Mouse (Mus musculus) fat pad, adult 2 months (tissue): ENCODE results near the gene Map2.

ENCODE experiments used
- DNase-seq: peaks from one replicate; pipeline ENCODE4 v3.0.0-alpha.2; 2011; ENCODE audit warnings: low read depth, low spot score; ENCODE audit errors: extremely low read depth

Gene Map2

DNA sequence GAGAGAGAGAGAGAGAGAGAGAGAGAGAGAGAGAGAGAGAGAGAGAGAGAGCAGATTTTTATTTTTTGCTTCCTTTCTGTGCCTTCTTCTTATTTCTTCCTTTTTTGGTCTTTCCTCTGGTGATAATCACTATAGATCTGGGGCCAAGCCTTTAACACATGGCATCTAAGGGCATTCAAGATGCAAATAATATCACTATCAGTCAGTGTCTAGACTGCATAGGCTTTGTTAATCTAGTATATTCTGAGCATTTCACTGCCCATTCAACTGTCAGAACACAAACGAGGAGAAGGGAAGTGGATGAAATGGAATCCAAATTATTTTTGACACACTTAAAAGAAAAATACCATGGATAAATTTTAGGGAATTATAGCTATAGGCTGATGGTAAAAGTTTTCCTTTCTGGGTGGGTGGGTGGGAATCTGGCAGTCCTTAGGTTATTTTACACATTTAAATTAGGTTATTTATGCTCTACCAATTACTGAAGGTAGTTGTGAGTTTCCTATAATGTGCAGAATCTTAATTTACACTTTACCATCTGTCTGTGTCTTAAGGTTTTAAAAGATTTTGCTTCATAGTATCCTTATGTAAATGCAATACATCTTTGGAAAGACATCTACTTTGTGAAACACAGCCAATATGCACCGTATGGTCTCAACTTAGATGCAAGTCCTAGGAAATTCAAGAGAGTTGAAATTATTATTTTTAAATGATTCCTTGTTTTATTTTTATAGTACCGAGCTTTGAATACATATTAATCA lies 117.2 kb downstream of the Map2 start:
- DNase-seq = no peak

DNA sequence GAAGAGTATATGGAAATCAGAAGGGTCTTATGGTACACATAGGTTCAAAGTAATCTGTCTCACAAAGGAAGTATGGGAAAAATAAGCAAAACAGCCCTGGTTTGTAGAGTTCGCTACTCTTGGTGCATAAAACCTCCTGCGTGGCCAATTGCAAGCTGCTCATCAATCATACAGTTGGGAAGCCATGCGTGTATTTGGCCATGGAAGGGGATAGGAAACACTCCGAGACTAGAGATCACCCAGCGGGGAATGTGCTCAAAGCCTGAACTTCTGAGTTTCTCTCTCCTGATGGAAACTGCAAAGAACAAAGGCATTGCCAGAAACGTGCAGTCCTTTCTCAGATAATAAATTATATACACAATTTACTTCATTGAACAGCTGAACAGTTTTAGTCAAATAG lies 124.3 kb downstream of the Map2 start:
- no peak for DNase-seq

- DNase-seq = no peak
Observed at GRCm38 (mm10) chr1:66320378-66321135, 145.5 kb downstream of the Map2 start.

DNA sequence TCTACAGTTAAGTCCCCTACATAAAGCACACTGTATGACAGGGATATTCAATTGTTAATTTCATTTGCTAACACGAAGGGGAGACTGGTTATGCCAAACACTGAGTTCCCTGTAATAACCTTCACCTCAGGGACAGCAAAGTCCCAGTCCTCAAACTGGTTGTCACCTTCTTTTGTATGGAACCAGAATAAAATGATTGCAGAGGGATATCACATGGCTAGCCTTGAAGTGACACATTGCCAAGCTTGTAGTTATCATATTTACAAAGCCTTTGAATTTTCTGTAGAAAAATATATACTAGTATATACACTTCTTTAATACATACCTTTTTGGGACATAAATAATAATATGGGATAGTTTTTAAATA lies 146.0 kb downstream of the Map2 start:
- DNase-seq = no peak

GRCm38 (mm10) chr1:66321631-66322142 lies 146.6 kb downstream of the Map2 start:
- no peak for DNase-seq

DNA sequence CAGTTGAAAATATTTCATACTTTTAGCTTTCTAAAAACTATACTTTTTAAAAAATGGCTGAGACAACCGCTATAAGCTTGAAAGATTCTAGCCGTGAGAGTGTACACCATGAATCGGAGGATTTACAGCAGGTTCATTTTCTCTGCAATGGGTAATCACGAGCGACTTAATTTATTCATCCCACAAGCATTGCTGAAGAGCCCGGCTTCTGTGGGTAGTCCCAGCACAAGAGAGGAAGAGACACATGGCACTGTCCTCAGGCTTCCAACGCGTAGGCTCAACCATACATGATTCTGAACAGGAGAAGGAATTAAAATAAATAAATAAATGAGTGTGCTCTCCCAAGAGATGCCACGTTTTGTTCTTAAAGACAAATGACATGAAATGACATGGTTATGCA lies 148.4 kb downstream of the Map2 start:
- no peak for DNase-seq

- DNase-seq = no peak
Observed at GRCm38 (mm10) chr1:66324951-66325350, 149.9 kb downstream of the Map2 start.

DNA sequence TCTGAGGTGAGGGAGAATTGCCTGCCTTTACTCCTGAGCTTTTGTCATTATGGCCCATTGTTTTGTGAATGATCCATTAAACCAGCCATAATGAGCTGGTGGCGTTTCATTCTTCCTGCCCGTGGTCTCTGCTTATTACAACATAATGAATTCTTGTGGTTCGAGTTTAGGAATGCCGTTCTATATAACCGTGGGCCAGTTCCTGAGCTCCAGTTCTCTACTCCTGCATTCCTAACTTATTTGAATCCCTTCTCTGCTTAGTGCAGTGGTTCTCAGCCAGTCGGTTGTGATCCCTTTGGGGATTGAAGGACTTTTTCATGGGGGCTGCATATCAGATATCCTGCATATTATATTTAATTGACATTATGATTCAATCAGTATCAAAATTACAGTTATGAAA lies 153.9 kb downstream of the Map2 start:
- no peak for DNase-seq

DNA sequence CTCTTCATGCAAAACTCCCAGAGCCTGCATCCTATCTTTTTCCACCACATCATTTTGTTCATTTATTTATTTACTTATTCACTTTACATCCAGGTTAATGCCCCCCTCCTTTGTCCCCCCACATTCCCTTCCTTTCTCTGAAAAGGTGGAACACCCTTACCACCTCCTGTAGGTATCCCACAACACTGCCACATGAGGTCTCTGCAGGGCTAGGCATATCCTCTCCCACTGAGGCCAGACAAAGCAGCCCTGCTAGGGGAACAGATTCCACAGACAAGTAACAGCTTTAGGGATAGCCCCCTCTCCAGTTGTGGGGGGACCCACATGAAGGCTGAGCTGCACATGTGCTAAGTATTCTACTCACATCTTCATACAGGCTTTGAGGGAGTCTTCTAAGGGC lies 154.5 kb downstream of the Map2 start:
- DNase-seq = no peak

- DNase-seq = no peak
Observed at GRCm38 (mm10) chr1:66335724-66336284, 160.7 kb downstream of the Map2 start.

GRCm38 (mm10) chr1:66339213-66339612 lies 164.1 kb downstream of the Map2 start:
- DNase-seq = no peak

DNA sequence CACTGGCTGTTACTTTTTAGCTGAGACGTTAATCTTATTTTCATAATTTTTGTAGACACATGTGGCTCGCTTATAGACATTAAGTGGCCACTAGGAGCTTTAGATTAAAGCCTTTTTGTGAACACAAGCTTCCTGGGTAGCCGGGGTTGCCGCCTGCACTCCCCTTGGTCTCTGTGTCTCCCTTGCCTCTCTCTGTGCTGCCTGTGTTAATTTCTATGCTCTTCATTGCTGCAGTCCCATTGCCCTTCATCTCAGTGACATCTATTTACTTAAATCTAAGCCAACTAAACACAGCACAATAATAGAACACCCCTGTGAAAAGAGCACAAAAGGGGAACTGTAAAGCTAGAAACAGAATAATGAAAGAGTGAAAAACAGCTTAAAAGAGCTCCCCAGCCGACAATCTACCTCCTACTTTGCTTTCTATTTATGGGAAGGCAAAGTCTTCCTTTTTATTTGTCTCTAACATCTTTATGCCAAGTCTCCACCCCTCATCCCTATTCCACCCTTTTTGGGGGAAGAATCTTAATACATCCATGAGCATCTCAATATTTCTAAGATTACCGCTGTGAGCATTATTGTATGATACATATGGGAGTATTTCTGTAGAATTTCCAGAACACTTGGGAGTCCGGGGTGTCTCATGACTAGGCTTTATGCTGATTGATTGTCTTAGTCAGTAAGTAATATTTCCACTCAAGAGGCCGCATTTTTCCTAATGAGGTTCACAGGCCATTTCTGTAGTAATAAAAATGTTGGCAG lies 173.5 kb downstream of the Map2 start:
- no peak for DNase-seq

- no peak for DNase-seq
Observed at GRCm38 (mm10) chr1:66349166-66349835, 174.2 kb downstream of the Map2 start.

- no peak for DNase-seq
Observed at GRCm38 (mm10) chr1:66351366-66351765, 176.3 kb downstream of the Map2 start.

- DNase-seq = no peak
Observed at GRCm38 (mm10) chr1:66361799-66362198, 186.7 kb downstream of the Map2 start.

DNA sequence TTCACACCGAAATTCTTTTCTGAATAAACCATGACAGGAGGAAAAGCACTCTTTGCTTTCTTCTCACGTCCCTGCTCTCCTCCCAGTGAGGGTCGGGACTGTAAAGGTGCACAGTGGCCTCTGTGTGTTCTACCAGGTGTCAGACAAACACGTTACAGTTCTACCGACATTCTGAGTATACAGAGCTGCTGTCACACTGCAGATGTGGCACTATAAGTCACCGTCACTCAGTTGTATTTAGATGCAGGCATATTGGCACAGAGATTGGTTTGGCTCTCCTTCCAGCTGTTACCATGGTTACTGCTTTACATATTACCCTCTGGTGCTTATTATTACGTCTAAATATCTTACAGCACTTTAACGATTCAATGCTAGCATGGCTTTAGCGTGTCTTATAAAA lies 188.2 kb downstream of the Map2 start:
- DNase-seq = no peak

DNA sequence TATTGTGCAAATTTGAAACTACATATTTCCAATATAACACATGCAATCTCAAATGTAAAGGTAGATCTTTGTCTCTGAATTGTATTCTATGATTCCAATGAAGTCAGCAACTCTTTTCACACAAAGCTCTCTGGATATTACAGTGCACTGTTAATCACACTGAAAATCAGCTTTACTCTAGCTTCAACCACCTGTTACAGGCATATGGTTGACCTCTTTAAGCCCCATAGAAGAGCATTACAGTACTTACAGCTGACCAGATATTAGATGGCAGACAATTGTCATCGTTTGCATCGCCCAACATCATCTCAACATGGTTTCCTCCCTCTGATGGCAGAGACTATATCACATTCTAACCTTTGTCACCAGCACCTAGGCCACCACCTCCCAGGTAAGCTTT lies 189.3 kb downstream of the Map2 start:
- no peak for DNase-seq

GRCm38 (mm10) chr1:66365600-66365999 lies 190.5 kb downstream of the Map2 start:
- no peak for DNase-seq

- no peak for DNase-seq
Observed at GRCm38 (mm10) chr1:66369486-66369885, 194.4 kb downstream of the Map2 start.

DNA sequence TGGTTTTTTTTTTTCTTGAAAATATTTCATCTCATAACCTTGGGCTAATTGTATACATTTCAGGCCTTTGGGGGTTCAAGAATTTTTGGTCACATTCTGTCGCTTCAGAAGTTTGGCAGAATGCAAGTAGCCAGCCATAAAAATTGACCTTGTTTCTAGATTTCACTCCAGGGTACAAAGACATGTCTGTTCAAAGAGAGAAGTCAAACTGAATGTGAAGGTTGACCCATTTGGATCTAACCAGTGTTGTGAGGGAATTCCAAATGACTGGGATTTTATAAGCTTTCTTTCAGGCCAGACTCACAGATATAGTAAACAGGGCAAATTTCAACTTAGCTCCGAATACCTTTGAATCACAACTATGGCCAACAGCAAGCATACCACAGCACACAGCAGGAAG lies 196.3 kb downstream of the Map2 start:
- DNase-seq = no peak

DNA sequence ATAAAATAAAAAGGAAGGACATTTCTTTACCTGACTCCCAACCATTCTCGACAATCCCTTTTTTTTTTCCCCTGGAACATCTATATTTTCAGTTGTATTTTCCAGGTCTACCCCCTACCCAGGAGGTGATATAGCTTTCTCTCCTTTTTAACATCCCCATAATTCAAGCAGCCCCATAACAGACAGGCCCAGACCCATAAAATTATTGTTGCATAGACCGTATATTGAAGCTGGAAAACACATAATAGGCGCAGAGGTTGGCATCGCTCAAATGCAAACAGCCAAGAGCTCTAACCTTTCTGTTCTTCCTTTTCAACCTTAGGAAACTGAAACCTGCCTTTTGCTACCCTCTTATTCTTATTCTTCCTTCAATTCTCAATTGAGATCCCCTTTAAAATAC lies 211.2 kb downstream of the Map2 start:
- no peak for DNase-seq
